17 mouse cellular contexts compared by ENCODE assay signal in the genomic region with DNA sequence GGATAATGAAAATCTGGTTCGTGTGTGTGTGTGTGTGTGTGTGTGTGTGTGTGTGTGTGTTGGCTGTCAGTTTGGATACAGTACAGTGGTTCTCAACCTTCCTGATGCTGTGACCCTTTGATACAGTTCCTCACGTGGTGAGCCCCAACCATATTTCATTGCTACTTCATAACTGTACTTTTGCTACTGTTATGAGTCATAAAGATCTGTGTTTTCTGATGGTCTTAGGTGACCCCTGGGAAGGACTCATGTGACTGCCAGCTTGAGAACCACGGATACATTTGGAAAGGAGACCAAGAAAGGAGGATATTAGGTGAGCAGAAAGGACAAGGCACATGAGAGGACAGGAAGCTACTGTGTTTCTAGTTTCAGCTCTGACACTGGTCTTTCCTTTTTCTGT.
"Had no signal": no experiment of that assay in that cellular context is flagged by ENCODE, and none has a peak within 500 bp of the region (broad histone marks: within the 10 kb centered on the region; RNA-seq: fewer than 3 reads in every experiment).

No protein-coding gene starts in this region.

- H3K9me3 ChIP-seq: megakaryocyte, embryonic 14.5 days; midbrain, embryonic 13.5 days; midbrain, embryonic 15.5 days; neural tube, embryonic 13.5 days; neural tube, embryonic 15.5 days; stomach, embryonic 15.5 days had no signal

- H3K4me2 ChIP-seq: lung, embryonic 14.5 days; midbrain, embryonic 11.5 days; midbrain, embryonic 13.5 days; midbrain, embryonic 15.5 days; neural tube, embryonic 13.5 days; neural tube, embryonic 15.5 days; stomach, embryonic 15.5 days had no signal

- H3K9ac ChIP-seq: lung, embryonic 14.5 days; midbrain, embryonic 13.5 days; midbrain, embryonic 15.5 days; neural tube, embryonic 13.5 days; neural tube, embryonic 15.5 days; stomach, embryonic 15.5 days had no signal

- H3K27me3 ChIP-seq: megakaryocyte, embryonic 14.5 days; midbrain, embryonic 13.5 days; midbrain, embryonic 15.5 days; neural tube, embryonic 13.5 days; neural tube, embryonic 15.5 days; stomach, embryonic 15.5 days had no signal

- H3K27ac ChIP-seq: midbrain, embryonic 13.5 days; midbrain, embryonic 15.5 days; neural tube, embryonic 13.5 days; neural tube, embryonic 15.5 days; stomach, embryonic 15.5 days; stomach, postnatal 0 days had no signal

- H3K4me3 ChIP-seq: megakaryocyte, embryonic 14.5 days; midbrain, embryonic 13.5 days; midbrain, embryonic 15.5 days; myocyte; neural tube, embryonic 13.5 days; neural tube, embryonic 15.5 days; stomach, embryonic 15.5 days had no signal

- H3K36me3 ChIP-seq: midbrain, embryonic 13.5 days; midbrain, embryonic 15.5 days; neural tube, embryonic 13.5 days; neural tube, embryonic 15.5 days; stomach, embryonic 15.5 days had no signal

- DNase-seq: lung, adult 18-20 months; lung, embryonic 14.5 days; lung, postnatal 10 days; lung, postnatal 4 days; right cerebral cortex, postnatal 14 days; thymus, adult 2 months; thymus, postnatal 25 days; thymus, postnatal 4 days had no signal

- H3K4me1 ChIP-seq: midbrain, embryonic 13.5 days; midbrain, embryonic 15.5 days; neural tube, embryonic 13.5 days; neural tube, embryonic 15.5 days; stomach, embryonic 15.5 days had no signal
